Mouse (Mus musculus) heart, postnatal 0 days (tissue): ENCODE results near the gene Ptpn3. TPM values are rescaled to one million over a fixed set of nuclear protein-coding genes. Genes with fewer than 3 reads are reported as not detected.

Source experiments
- ATAC-seq: fragments of 200-750 bp; cut with Nextera tagmentation; 2 replicates; pipeline ENCODE4 v1.8.0; 2017; ENCODE audit warnings: low read depth, moderate number of reproducible peaks, moderate library complexity; ENCODE audit not compliant: insufficient read depth
- DNase-seq: peaks from one replicate; pipeline ENCODE4 v3.0.0-alpha.2; 2016; ENCODE audit warnings: low spot score
- H3K27ac ChIP-seq: fragments of 300-500 bp; sonication (generic); 2 replicates; pipeline ENCODE4 v1.5.1; 2014; ENCODE audit warnings: low read depth, mild to moderate bottlenecking
- H3K27me3 ChIP-seq: fragments of 300-500 bp; sonication (generic); 2 replicates; pipeline ENCODE4 v1.6.1; 2014; ENCODE audit warnings: low read length, mixed read lengths; ENCODE audit not compliant: control insufficient read depth, insufficient read depth
- H3K36me3 ChIP-seq: fragments of 300-500 bp; sonication (generic); replicated peaks from 2 replicates; pipeline ENCODE4 v1.6.1; 2014; ENCODE audit warnings: low read length, mixed read lengths; ENCODE audit not compliant: control insufficient read depth, insufficient read depth
- H3K4me1 ChIP-seq: fragments of 300-500 bp; sonication (generic); 2 replicates; pipeline ENCODE4 v1.6.1; 2014; ENCODE audit warnings: antibody characterized with exemption; ENCODE audit not compliant: control insufficient read depth, insufficient read depth
- H3K4me2 ChIP-seq: fragments of 300-500 bp; sonication (generic); 2 replicates; pipeline ENCODE4 v1.6.1; 2014; ENCODE audit warnings: low read depth, mild to moderate bottlenecking, low read length, moderate library complexity
- H3K4me3 ChIP-seq: fragments of 300-500 bp; sonication (generic); 2 replicates; pipeline ENCODE4 v1.5.1; 2014; ENCODE audit warnings: low read depth, low read length
- H3K9ac ChIP-seq: fragments of 300-500 bp; sonication (generic); replicated peaks from 2 replicates; pipeline ENCODE4 v1.6.1; 2014; ENCODE audit warnings: low read depth, low read length, mixed read lengths
- H3K9me3 ChIP-seq: fragments of 300-500 bp; sonication (generic); replicated peaks from 2 replicates; pipeline ENCODE4 v1.6.1; 2016; ENCODE audit warnings: low read length; ENCODE audit not compliant: control insufficient read depth
- CTCF ChIP-seq: IDR thresholded peaks from 2 replicates; pipeline ENCODE4 v1.5.1; 2016; ENCODE audit warnings: antibody characterized with exemption, control low read depth, low read depth
- EP300 ChIP-seq: IDR thresholded peaks from 2 replicates; pipeline ENCODE4 v1.6.1; 2016; ENCODE audit warnings: antibody characterized with exemption, low read depth
- WGBS: fragments of 180-500 bp; shearing (Covaris S2); extraction: QIAGEN DNeasy Blood & Tissue Kit; methylation state at CpG from one replicate; pipeline ENCODE4 v1.1.7; 2014; 5-methylcytosine and 5-hydroxymethylcytosine counted together
- polyA plus RNA-seq: library from polyadenylated mRNA; unstranded; fragments of >200 nt; fragmentation: Nextera tagmentation; extraction: Ambion mirVana; gene quantifications from 2 replicates; pipeline ENCODE4 v1.2.1, GENCODE M21; 2015
- total RNA-seq: library from RNA; depleted of rRNA; stranded (reverse); fragments of >200 nt; gene quantifications from 2 replicates; pipeline ENCODE4 v1.2.3, GENCODE M21; 2014; ENCODE audit warnings: low replicate concordance

Ptpn3 gene
- total and polyA plus RNA-seq, 2 experiments from 2014 or later = 2.3 to 3.4 TPM

DNA sequence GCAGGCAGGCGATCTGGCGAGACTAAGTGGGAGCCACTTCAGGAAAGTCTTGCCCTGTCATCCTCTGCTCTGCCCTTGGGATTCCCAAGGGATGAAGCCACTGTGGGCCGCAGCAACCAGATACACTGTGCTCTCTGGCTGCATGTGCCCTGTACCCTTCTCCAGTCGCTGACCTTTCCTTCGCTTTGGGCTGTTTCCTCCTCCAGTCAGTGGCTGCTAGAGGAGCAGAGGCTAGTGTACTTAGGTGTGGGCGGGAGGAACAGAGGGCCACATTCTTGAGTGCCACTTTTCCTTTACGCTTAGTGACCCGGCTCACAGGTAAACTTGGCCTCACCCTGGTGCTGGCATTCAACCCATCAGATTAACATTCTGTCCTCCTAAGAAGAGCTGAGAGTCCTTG, 147.8 kb downstream of the Ptpn3 start:
- Histone ChIP-seq H3K27me3 (no peaks in the 10 kb centered on the region), H3K4me1 (peaks cover 10% of the 10 kb centered on the region; the same call in 1 of the 2 replicates), H3K9me3 (no peaks in the 10 kb centered on the region), H3K9ac (no peak overlapping the region; the same call in 1 of the 2 replicates), H3K4me3 (0 out of 2 replicates have a peak overlapping the region, but pooled peaks have one; percentile 3), H3K36me3 (no peaks in the 10 kb centered on the region), H3K27ac (no peak overlapping the region; the same call in 1 of the 2 replicates), H3K4me2 (peak overlapping the region; percentile 41)
- DNase-seq (no peak), ATAC-seq (peak; percentile 47; the same call in 1 of the 2 replicates)
- WGBS = 38% methylated on average over 8 of the region's 8 CpGs
- TF ChIP-seq CTCF = no peak
- no peak for TF ChIP-seq EP300

- TF ChIP-seq EP300 = no peak
- TF ChIP-seq CTCF = no peak
- H3K36me3 ChIP-seq = no peaks in the 10 kb centered on the region
- 0 out of 2 replicates have a peak overlapping the region, but pooled peaks have one; percentile 3 for H3K4me3 ChIP-seq
- no peaks in the 10 kb centered on the region for H3K27me3 ChIP-seq
- H3K9ac ChIP-seq = no peak overlapping the region; the same call in 1 of the 2 replicates
- H3K4me1 ChIP-seq = peaks cover 10% of the 10 kb centered on the region; the same call in 1 of the 2 replicates
- no peak overlapping the region; the same call in 1 of the 2 replicates for H3K27ac ChIP-seq
- H3K9me3 ChIP-seq = no peaks in the 10 kb centered on the region
- WGBS = 10% methylated on average over 9 of the region's 9 CpGs
- DNase-seq (peak; percentile 36), ATAC-seq (peak; percentile 24; the same call in 1 of the 2 replicates)
- H3K4me2 ChIP-seq = peak overlapping the region; percentile 41
Observed at GRCm38 (mm10) chr4:57153068-57153835, 148.4 kb downstream of the Ptpn3 start.

GRCm38 (mm10) chr4:57148182-57148581, 153.5 kb downstream of the Ptpn3 start:
- Histone ChIP-seq H3K9ac (no peak overlapping the region), H3K36me3 (no peaks in the 10 kb centered on the region), H3K4me3 (no peak overlapping the region), H3K27ac (no peak overlapping the region), H3K4me2 (no peak overlapping the region), H3K9me3 (no peaks in the 10 kb centered on the region), H3K27me3 (peaks cover 15% of the 10 kb centered on the region), H3K4me1 (no peaks in the 10 kb centered on the region)
- DNase-seq (no peak), ATAC-seq (no peak)
- no peak for TF ChIP-seq EP300
- TF ChIP-seq CTCF = no peak
- WGBS = 26% methylated on average over 3 of the region's 3 CpGs

DNA sequence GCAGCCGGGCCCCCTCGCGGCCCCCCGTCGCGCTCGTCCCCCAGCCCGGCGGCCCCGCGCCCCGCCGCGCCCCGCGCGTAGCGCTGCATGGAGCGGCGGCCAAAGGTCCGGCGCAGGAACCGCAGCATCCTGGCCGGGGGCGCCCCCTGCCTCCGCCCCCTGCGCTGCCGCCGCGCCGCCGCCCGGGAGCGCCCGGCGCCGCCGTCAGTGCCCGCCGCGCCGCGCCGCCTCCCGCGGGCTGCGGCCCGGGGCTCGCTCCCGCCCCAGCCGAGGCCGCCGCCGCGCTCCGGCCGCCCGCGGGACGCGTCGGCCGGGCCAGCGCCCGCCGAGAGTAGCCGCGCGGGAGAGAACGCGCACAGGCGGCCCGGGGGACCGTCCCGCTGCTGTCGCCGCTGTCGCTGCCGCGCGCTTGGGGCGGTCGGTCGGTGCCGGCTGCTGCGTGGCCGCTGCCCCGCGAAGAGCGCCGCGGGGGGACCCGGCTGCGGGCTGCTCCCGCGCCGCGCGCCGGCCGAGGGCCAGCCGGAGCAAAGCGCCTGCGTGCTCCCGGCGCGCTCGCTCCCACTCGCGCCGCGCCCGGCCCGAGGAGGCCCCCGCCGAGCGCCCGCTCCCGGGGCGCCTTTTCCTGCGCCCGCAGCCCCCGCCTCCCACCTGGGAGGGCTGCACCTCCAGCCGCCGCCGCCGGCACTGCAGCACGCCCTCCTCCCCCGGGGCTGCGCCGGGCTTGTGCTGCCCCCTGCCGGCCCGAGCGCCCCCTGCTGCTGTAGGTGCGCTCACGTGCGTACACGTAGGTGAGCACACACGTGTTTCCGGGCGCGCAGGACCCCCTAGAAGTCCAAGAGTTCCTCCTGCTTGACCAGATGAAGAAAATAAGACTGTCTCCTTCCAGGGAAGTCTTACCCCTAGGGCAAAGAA, 158.4 kb downstream of the Ptpn3 start, which contains the start of gene Epb41l4b:
Epb41l4b (minus strand) TSS at position 412 of the 912 bp plus-strand sequence.
- Histone ChIP-seq H3K36me3 (no peaks in the 10 kb centered on the region), H3K4me3 (peak within 1 kb of the TSS; percentile 61), H3K9ac (peak within 1 kb of the TSS; percentile 48), H3K27me3 (peaks cover 40% of the 10 kb centered on the region), H3K9me3 (no peaks in the 10 kb centered on the region), H3K27ac (no peak within 1 kb of the TSS), H3K4me1 (no peaks in the 10 kb centered on the region), H3K4me2 (peak within 1 kb of the TSS; percentile 96)
- DNase-seq (peak; percentile 78), ATAC-seq (peak; percentile 82)
- TF ChIP-seq EP300 (no peak), CTCF (peak; percentile 81)
- under 1% methylated on average over 67 of the region's 142 CpGs for WGBS

GRCm38 (mm10) chr4:57142374-57143025, 159.1 kb downstream of the Ptpn3 start:
- DNase-seq (no peak), ATAC-seq (peak; percentile 16; the same call in 1 of the 2 replicates)
- H3K4me2 ChIP-seq = peak overlapping the region; percentile 96
- H3K27ac ChIP-seq = no peak overlapping the region
- peak overlapping the region; percentile 61 for H3K4me3 ChIP-seq
- H3K9me3 ChIP-seq = no peaks in the 10 kb centered on the region
- no peaks in the 10 kb centered on the region for H3K4me1 ChIP-seq
- H3K9ac ChIP-seq = peak overlapping the region; percentile 48
- H3K27me3 ChIP-seq = peaks cover 45% of the 10 kb centered on the region
- H3K36me3 ChIP-seq = no peaks in the 10 kb centered on the region
- WGBS = 2% methylated on average over 39 of the region's 43 CpGs
- TF ChIP-seq CTCF (no peak), EP300 (no peak)
